Mouse (Mus musculus): ENCODE results near the gene Ppp1r7. TPM values are rescaled to one million over a fixed set of nuclear protein-coding genes. Genes with fewer than 3 reads are reported as not detected.
"Not testable (repeated sequence)": the region's sequence is repeated elsewhere in the genome, so short reads cannot be mapped to it uniquely, and the experiment has no call there.

Gene Ppp1r7
- 48.9 and 50.2 TPM in 2 replicates for polyA plus RNA-seq (2015; fragmentation: Nextera tagmentation; extraction: Ambion mirVana)

DNA sequence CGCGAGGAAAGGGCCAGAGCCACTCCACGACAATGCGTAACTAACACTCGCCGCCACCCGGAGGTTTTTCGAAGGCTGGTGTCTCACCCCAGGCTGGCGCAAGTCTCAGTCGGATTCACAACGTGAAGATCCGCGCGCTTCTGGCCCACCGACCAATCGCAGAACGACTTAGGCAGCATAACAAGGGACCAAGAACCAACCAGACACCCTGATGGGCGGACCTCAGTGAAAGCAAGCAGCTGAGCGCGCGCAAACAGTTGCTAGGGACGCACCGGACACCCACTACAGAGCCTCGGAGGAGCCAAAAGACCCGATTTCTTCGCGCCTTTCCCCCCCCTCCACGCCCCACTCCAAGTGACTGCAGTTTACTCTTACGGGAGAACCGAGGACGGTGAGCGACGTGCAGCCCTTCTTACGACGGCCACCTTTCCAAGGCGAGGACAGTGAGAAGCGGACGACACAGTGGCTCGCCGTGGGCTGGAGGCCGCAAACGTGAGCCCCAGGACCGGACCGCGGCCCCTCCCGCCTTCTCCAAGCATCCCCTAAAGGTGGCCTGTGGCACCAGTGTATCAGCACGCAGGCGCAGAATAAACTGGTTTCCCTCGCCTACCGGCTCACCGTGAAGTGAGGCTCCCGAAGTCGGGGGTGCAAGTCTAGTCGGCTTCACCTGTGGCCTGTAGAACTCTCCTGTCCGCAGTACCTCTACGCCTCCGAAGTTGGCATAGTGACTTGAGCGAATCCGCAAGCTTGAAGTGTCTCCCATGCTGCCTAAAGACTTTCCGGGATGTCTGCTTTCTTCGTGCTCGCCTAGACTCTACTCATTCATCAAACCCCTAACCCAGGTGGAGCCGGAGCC, at the start of gene Ppp1r7, which contains the start of gene Pask:
Ppp1r7 (plus strand) TSS at position 207 of the 856 bp plus-strand sequence.
Pask (minus strand) TSS at position 835 of the 856 bp plus-strand sequence.
- ATAC-seq (ENCODE audit: insufficient number of reproducible peaks, low FRiP score, low TSS enrichment, low read depth): peak; percentile 94
- under 1% methylated on average over 63 of the region's 63 CpGs for WGBS
- Histone ChIP-seq H3K27me3 (no peaks in the 10 kb centered on the region), H3K4me1 (peaks cover 14% of the 10 kb centered on the region), H3K4me2 (replicated peaks) (peak within 1 kb of the TSS; percentile 92), H3K36me3 (peaks cover 17% of the 10 kb centered on the region), H3K9me3 (replicated peaks) (no peaks in the 10 kb centered on the region), H3K9ac (peak within 1 kb of the TSS; percentile 85), H3K27ac (replicated peaks) (peak within 1 kb of the TSS; percentile 65), H3K4me3 (replicated peaks) (peak within 1 kb of the TSS; percentile 99)

DNA sequence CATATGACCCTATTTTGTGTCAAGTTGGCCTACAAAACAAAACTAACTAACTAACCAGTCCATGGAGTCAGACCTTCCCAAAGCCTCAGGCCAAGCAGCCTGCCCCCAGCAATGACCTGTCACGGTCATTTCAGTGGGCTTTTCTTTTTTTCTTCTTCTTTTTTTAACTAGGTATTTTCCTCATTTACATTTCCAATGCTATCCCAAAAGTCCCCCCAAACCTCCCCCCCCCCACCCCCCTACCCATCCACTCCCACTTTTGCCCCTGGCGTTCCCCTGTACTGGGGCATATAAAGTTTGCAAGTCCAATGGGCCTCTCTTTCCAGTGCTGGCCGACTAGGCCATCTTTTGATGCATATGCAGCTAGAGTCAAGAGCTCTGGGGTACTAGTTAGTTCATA, 48.2 kb upstream of the Ppp1r7 start:
- not testable (repeated sequence) for H3K4me1 ChIP-seq; ATAC-seq (ENCODE audit: insufficient number of reproducible peaks, low FRiP score, low TSS enrichment, low read depth); H3K27me3 ChIP-seq; H3K4me2 ChIP-seq (replicated peaks); H3K27ac ChIP-seq (replicated peaks); H3K9me3 ChIP-seq (replicated peaks); H3K9ac ChIP-seq; H3K4me3 ChIP-seq (replicated peaks)
- 75% methylated on average over 3 of the region's 3 CpGs for WGBS
- peaks cover 41% of the 10 kb centered on the region for H3K36me3 ChIP-seq

DNA sequence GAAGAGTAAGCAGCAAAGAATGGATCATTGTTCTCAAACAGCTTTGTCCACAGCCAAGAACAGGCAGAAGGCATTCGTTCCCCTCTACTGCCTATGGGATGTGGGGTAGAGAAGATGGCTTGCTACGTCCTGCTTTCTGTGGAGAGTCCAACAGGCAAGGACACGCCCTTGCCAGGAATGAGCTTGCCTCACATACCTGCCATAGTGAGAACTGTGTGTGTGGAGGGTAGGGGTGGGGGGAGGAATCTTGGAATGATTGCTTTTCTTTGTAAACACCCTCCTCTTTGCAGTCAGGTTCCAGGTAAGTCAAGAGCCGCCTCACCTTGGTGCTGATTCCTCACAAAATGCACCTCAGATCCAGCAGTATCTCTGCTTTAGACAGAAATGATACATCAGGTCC, 42.9 kb upstream of the Ppp1r7 start:
- Histone ChIP-seq H3K4me3 (replicated peaks) (no peak overlapping the region), H3K27ac (replicated peaks) (no peak overlapping the region), H3K4me2 (replicated peaks) (no peak overlapping the region), H3K27me3 (no peaks in the 10 kb centered on the region), H3K36me3 (peaks cover 79% of the 10 kb centered on the region), H3K4me1 (peaks cover 4% of the 10 kb centered on the region), H3K9ac (no peak overlapping the region), H3K9me3 (replicated peaks) (no peaks in the 10 kb centered on the region)
- no peak for ATAC-seq (ENCODE audit: insufficient number of reproducible peaks, low FRiP score, low TSS enrichment, low read depth)
- WGBS: 68% methylated on average over 4 of the region's 4 CpGs

- ATAC-seq (ENCODE audit: insufficient number of reproducible peaks, low FRiP score, low TSS enrichment, low read depth): no peak
- Histone ChIP-seq H3K4me1 (peaks cover 8% of the 10 kb centered on the region), H3K36me3 (peaks cover 77% of the 10 kb centered on the region), H3K9me3 (replicated peaks) (no peaks in the 10 kb centered on the region), H3K4me3 (replicated peaks) (no peak overlapping the region), H3K4me2 (replicated peaks) (no peak overlapping the region), H3K27ac (replicated peaks) (no peak overlapping the region), H3K27me3 (no peaks in the 10 kb centered on the region), H3K9ac (no peak overlapping the region)
- 86% methylated on average over 3 of the region's 3 CpGs for WGBS
Observed at GRCm38 (mm10) chr1:93300578-93300977, 42.1 kb upstream of the Ppp1r7 start.

GRCm38 (mm10) chr1:93305581-93306337, 36.9 kb upstream of the Ppp1r7 start, which contains the start of gene Mterf4:
Gene Mterf4, minus strand, starts transcription at chr1:93305915.
- peak within 1 kb of the TSS; percentile 90 for H3K4me3 ChIP-seq (replicated peaks)
- peaks cover 8% of the 10 kb centered on the region for H3K4me1 ChIP-seq
- 8% methylated on average over 36 of the region's 36 CpGs for WGBS
- peak within 1 kb of the TSS; percentile 76 for H3K4me2 ChIP-seq (replicated peaks)
- peaks cover 45% of the 10 kb centered on the region for H3K36me3 ChIP-seq
- ATAC-seq (ENCODE audit: insufficient number of reproducible peaks, low FRiP score, low TSS enrichment, low read depth): peak; percentile 77; the same call in 1 of the 2 replicates
- no peaks in the 10 kb centered on the region for H3K9me3 ChIP-seq (replicated peaks)
- no peaks in the 10 kb centered on the region for H3K27me3 ChIP-seq
- H3K9ac ChIP-seq: peak within 1 kb of the TSS; percentile 74
- H3K27ac ChIP-seq (replicated peaks): 0 out of 2 replicates have a peak within 1 kb of the TSS, but pooled peaks have one; percentile 55

GRCm38 (mm10) chr1:93323973-93324372, 18.7 kb upstream of the Ppp1r7 start:
- 87% methylated on average over 6 of the region's 6 CpGs for WGBS
- Histone ChIP-seq H3K27me3 (no peaks in the 10 kb centered on the region), H3K4me2 (replicated peaks) (no peak overlapping the region), H3K4me1 (no peaks in the 10 kb centered on the region), H3K27ac (replicated peaks) (no peak overlapping the region), H3K4me3 (replicated peaks) (no peak overlapping the region), H3K36me3 (peaks cover 82% of the 10 kb centered on the region), H3K9me3 (replicated peaks) (no peaks in the 10 kb centered on the region), H3K9ac (no peak overlapping the region)
- ATAC-seq (ENCODE audit: insufficient number of reproducible peaks, low FRiP score, low TSS enrichment, low read depth): no peak

GRCm38 (mm10) chr1:93326446-93326845, 16.2 kb upstream of the Ppp1r7 start:
- no peak overlapping the region for H3K27ac ChIP-seq (replicated peaks)
- no peak for ATAC-seq (ENCODE audit: insufficient number of reproducible peaks, low FRiP score, low TSS enrichment, low read depth)
- no peaks in the 10 kb centered on the region for H3K9me3 ChIP-seq (replicated peaks)
- H3K36me3 ChIP-seq: peaks cover 69% of the 10 kb centered on the region
- no peak overlapping the region for H3K9ac ChIP-seq
- no peak overlapping the region for H3K4me2 ChIP-seq (replicated peaks)
- H3K27me3 ChIP-seq: no peaks in the 10 kb centered on the region
- WGBS: 92% methylated on average over 3 of the region's 3 CpGs
- no peak overlapping the region for H3K4me3 ChIP-seq (replicated peaks)
- no peaks in the 10 kb centered on the region for H3K4me1 ChIP-seq

DNA sequence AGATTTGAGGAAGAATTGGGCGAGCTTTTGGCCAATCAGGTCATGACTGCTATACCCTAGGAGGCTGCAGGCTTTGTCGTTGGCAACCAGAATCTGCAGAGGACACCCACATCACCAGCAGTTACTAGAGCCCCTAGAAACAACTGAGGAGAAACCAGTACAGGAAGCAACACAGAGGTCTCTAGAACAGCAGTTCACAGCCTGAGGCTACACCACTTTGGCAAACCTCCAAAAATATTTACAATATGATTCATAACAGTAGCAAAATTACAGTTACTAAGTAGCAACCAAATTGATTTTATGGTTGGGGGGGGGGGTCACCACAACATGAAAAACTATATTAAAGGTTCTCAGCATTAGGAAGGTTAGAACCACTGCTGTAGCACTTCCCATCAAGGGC, 8.0 kb upstream of the Ppp1r7 start:
- no peak overlapping the region for H3K27ac ChIP-seq (replicated peaks)
- no peaks in the 10 kb centered on the region for H3K27me3 ChIP-seq
- no peak overlapping the region for H3K9ac ChIP-seq
- no peak for ATAC-seq (ENCODE audit: insufficient number of reproducible peaks, low FRiP score, low TSS enrichment, low read depth)
- H3K4me2 ChIP-seq (replicated peaks): no peak overlapping the region
- peaks cover 32% of the 10 kb centered on the region for H3K36me3 ChIP-seq
- no peaks in the 10 kb centered on the region for H3K4me1 ChIP-seq
- H3K9me3 ChIP-seq (replicated peaks): no peaks in the 10 kb centered on the region
- 56% methylated on average over 2 of the region's 2 CpGs for WGBS
- no peak overlapping the region for H3K4me3 ChIP-seq (replicated peaks)

- peak overlapping the region; percentile 85 for H3K9ac ChIP-seq
- under 1% methylated on average over 39 of the region's 39 CpGs for WGBS
- peak overlapping the region; percentile 99 for H3K4me3 ChIP-seq (replicated peaks)
- peak overlapping the region; percentile 92 for H3K4me2 ChIP-seq (replicated peaks)
- peak overlapping the region; percentile 65; the same call in 1 of the 2 replicates for H3K27ac ChIP-seq (replicated peaks)
- H3K4me1 ChIP-seq: peaks cover 14% of the 10 kb centered on the region
- no peaks in the 10 kb centered on the region for H3K27me3 ChIP-seq
- H3K9me3 ChIP-seq (replicated peaks): no peaks in the 10 kb centered on the region
- ATAC-seq (ENCODE audit: insufficient number of reproducible peaks, low FRiP score, low TSS enrichment, low read depth): peak; percentile 95
- H3K36me3 ChIP-seq: peaks cover 22% of the 10 kb centered on the region
Observed at GRCm38 (mm10) chr1:93343504-93344047, 922 bp downstream of the Ppp1r7 start.

DNA sequence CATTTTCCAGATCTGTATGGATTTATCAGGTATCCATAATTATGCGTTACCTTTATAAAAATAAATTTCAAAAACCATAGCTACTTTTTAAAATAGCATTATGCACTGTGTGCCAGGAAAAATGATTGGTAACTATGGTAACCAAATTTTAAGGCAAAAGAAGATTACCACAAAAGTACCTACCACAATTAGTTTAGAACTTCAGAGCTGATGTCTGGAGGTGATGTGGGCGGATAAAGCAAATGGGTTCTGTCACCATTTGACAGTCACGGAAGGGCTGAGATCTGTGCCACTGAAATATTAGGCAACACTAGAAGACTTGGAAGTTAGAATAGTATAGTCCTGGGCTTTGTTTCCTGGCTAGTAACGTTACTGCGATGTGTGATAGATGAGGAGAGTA, 4.5 kb downstream of the Ppp1r7 start:
- Histone ChIP-seq H3K27ac (replicated peaks) (no peak overlapping the region), H3K4me3 (replicated peaks) (no peak overlapping the region), H3K9ac (no peak overlapping the region), H3K9me3 (replicated peaks) (no peaks in the 10 kb centered on the region), H3K36me3 (peaks cover 49% of the 10 kb centered on the region), H3K4me2 (replicated peaks) (no peak overlapping the region), H3K4me1 (peaks cover 6% of the 10 kb centered on the region), H3K27me3 (no peaks in the 10 kb centered on the region)
- no peak for ATAC-seq (ENCODE audit: insufficient number of reproducible peaks, low FRiP score, low TSS enrichment, low read depth)
- 87% methylated on average over 5 of the region's 5 CpGs for WGBS

DNA sequence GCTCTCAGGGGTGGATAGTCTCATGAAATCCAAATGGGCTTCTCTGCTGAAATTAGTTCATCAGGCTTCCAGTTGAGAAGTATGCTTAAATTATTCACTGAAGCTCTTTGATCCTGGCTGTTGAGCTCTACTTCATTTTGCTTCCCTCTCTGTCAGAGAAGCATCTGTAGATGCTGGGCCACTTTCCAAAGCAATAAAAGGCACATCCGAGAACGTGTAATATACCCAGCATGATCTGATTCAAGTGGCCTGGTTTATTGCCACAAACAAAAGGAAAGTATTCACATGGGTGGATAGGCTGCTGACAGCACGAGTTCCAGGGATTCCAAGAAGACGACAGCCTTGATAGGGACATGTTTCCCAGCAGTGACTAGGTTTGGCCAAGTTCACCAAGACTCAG, 7.0 kb downstream of the Ppp1r7 start:
- Histone ChIP-seq H3K4me3 (replicated peaks) (no peak overlapping the region), H3K4me2 (replicated peaks) (no peak overlapping the region), H3K36me3 (peaks cover 74% of the 10 kb centered on the region), H3K9me3 (replicated peaks) (no peaks in the 10 kb centered on the region), H3K9ac (no peak overlapping the region), H3K4me1 (peaks cover under 1% of the 10 kb centered on the region; the same call in 1 of the 2 replicates), H3K27me3 (no peaks in the 10 kb centered on the region), H3K27ac (replicated peaks) (no peak overlapping the region)
- ATAC-seq (ENCODE audit: insufficient number of reproducible peaks, low FRiP score, low TSS enrichment, low read depth): no peak
- WGBS: 77% methylated on average over 4 of the region's 4 CpGs

All from embryonic facial prominence, embryonic 15.5 days (tissue).